Mouse (Mus musculus): ENCODE measurements around the gene Exosc5. TPM values are rescaled to one million over a fixed set of nuclear protein-coding genes. Genes with fewer than 3 reads are reported as not detected.

Exosc5 gene
- total and polyA plus RNA-seq, 3 experiments = 109 to 134 TPM; not detected in 1

DNA sequence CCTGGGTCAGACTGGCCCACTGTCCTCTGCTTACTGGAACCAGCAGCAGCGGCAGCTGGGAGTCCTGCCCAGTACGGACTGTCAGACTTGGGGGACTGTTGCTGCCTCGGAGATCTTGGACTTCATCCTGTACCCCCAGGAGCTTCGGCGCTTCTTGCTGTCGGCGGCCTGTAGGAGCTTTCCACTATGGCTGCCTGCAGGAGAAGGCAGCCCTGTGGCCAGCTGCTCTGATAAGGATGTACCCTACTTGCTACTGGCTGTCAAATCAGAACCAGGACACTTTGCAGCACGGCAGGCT, 30.7 kb upstream of the Exosc5 start:
- H3K36me3 ChIP-seq (ENCODE audit: control insufficient read depth in 1 of 2, insufficient read depth in 2 of 2, low read length in 2 of 2) = 0 out of 4 replicates have a peak, but pooled peaks cover 0 to 2% of the 10 kb centered on the region in 2 experiments
- DNase-seq (ENCODE audit: low read depth, low spot score) = no peak
- no peaks in the 10 kb centered on the region; the same call in 1 of the 2 replicates for H3K79me2 ChIP-seq (ENCODE audit: control insufficient read depth, insufficient read depth, low read length, poor library complexity)
- no peak overlapping the region for H3K27ac ChIP-seq (ENCODE audit: control insufficient read depth, low read depth, low read length)
- H3K9ac ChIP-seq (ENCODE audit: control insufficient read depth, low read depth, low read length, poor library complexity, severe bottlenecking) = no peak overlapping the region
- H3K4me3 ChIP-seq (ENCODE audit: control insufficient read depth in 1 of 2, insufficient read depth in 1 of 2, low read depth in 2 of 2, low read length in 2 of 2) = no peak overlapping the region
- TF ChIP-seq POLR2A (IDR thresholded peaks at IDR 0.05; ENCODE audit: control insufficient read depth in 1 of 2, insufficient read depth in 1 of 2, low read depth in 1 of 2, low read length in 2 of 2, poor library complexity in 1 of 2) (no peak), JUND (IDR thresholded peaks at IDR 0.05; ENCODE audit: low read depth, low read length) (no peak), SMC3 (IDR thresholded peaks at IDR 0.05; ENCODE audit: low read depth, low read length) (no peak), ZMIZ1 (IDR thresholded peaks at IDR 0.05; ENCODE audit: low read depth, low read length) (no peak), BHLHE40 (IDR thresholded peaks at IDR 0.05; ENCODE audit: borderline replicate concordance, low read depth, low read length) (no peak), MXI1 (IDR thresholded peaks at IDR 0.05; ENCODE audit: low read depth, low read length) (no peak), POLR2AphosphoS2 (IDR thresholded peaks at IDR 0.05; ENCODE audit: low read length) (no peak), NRF1 (IDR thresholded peaks at IDR 0.05; ENCODE audit: insufficient read depth, low read depth, low read length, poor library complexity, severe bottlenecking) (no peak), CHD1 (IDR thresholded peaks at IDR 0.05; ENCODE audit: low read depth, low read length) (no peak), ZNF384 (IDR thresholded peaks at IDR 0.05; ENCODE audit: low read depth, low read length) (no peak), UBTF (IDR thresholded peaks at IDR 0.05; ENCODE audit: borderline replicate concordance, insufficient read depth, low read depth, low read length) (no peak), RCOR1 (IDR thresholded peaks at IDR 0.05; ENCODE audit: low read depth, low read length) (no peak), USF2 (IDR thresholded peaks at IDR 0.05; ENCODE audit: borderline replicate concordance in 1 of 2, insufficient read depth in 1 of 2, low read depth in 1 of 2, low read length in 2 of 2) (no peak), EP300 (IDR thresholded peaks at IDR 0.05; ENCODE audit: low read depth in 1 of 2, low read length in 2 of 2) (no peak), POLR2AphosphoS5 (IDR thresholded peaks at IDR 0.05; ENCODE audit: borderline replicate concordance, low read depth, low read length) (no peak), TAL1 (IDR thresholded peaks at IDR 0.05; ENCODE audit: low read length) (no peak), TBP (IDR thresholded peaks at IDR 0.05; ENCODE audit: low read depth, low read length) (no peak), MAX (IDR thresholded peaks at IDR 0.05; ENCODE audit: low read length) (no peak)
- H3K9me3 ChIP-seq (replicated peaks; ENCODE audit: insufficient read depth, low read length) = no peaks in the 10 kb centered on the region
- H3K4me1 ChIP-seq (ENCODE audit: control insufficient read depth in 1 of 2, insufficient read depth in 2 of 2, low read length in 2 of 2) = peaks cover 0 to 14% of the 10 kb centered on the region in 2 experiments; a peak in 3 of 4 replicates
- no peaks in the 10 kb centered on the region for H3K27me3 ChIP-seq (ENCODE audit: control insufficient read depth in 1 of 2, insufficient read depth in 2 of 2, low read length in 2 of 2)

DNA sequence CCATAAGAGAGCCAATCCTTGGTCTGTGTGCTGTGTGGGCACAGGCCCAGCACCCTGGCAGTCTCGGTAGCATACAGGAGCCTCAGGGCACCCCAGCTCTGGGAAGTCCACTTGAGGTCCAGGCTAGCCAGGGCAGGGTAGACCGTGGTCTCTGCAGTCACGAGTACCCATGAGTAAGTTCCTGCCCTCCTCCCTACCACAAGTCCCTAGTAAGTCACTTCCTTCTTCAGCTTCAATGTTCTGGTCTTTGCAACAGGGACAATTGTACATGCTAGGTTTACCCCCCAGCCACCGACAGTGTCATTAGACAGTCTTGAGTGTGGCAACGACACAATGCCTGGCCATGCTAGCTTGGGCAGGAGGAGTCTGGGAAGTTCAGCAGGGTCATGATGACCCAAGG, 26.3 kb upstream of the Exosc5 start:
- no peak for DNase-seq (ENCODE audit: low read depth, low spot score)
- peaks cover 0 to 7% of the 10 kb centered on the region in 2 experiments; a peak in 3 of 4 replicates for H3K4me1 ChIP-seq (ENCODE audit: control insufficient read depth in 1 of 2, insufficient read depth in 2 of 2, low read length in 2 of 2)
- H3K4me3 ChIP-seq (ENCODE audit: control insufficient read depth in 1 of 2, insufficient read depth in 1 of 2, low read depth in 2 of 2, low read length in 2 of 2) = no peak overlapping the region
- no peak overlapping the region for H3K27ac ChIP-seq (ENCODE audit: control insufficient read depth, low read depth, low read length)
- TF ChIP-seq POLR2A (IDR thresholded peaks at IDR 0.05; ENCODE audit: control insufficient read depth in 1 of 2, insufficient read depth in 1 of 2, low read depth in 1 of 2, low read length in 2 of 2, poor library complexity in 1 of 2) = no peak
- TF ChIP-seq POLR2AphosphoS2 (IDR thresholded peaks at IDR 0.05; ENCODE audit: low read length) = no peak
- TF ChIP-seq MAZ (IDR thresholded peaks at IDR 0.05; ENCODE audit: low read depth, low read length) = no peak
- no peak for TF ChIP-seq SIN3A (IDR thresholded peaks at IDR 0.05; ENCODE audit: low read length)
- H3K36me3 ChIP-seq (ENCODE audit: control insufficient read depth in 1 of 2, insufficient read depth in 2 of 2, low read length in 2 of 2) = no peaks in the 10 kb centered on the region
- H3K9ac ChIP-seq (ENCODE audit: control insufficient read depth, low read depth, low read length, poor library complexity, severe bottlenecking) = no peak overlapping the region
- H3K9me3 ChIP-seq (replicated peaks; ENCODE audit: insufficient read depth, low read length) = no peaks in the 10 kb centered on the region
- no peaks in the 10 kb centered on the region; the same call in 1 of the 2 replicates for H3K79me2 ChIP-seq (ENCODE audit: control insufficient read depth, insufficient read depth, low read length, poor library complexity)
- no peaks in the 10 kb centered on the region for H3K27me3 ChIP-seq (ENCODE audit: control insufficient read depth in 1 of 2, insufficient read depth in 2 of 2, low read length in 2 of 2)
